Mouse (Mus musculus) small intestine, adult 2 months (tissue): ENCODE measurements at regions not wholly inside any gene's neighbourhood (a gene's known extent, or its start where the extent isn't known, plus 50 kb on each side); places are given as distances from the start of the nearest gene placed in this dataset.

ENCODE experiments used
- CTCF ChIP-seq: fragments of 200-500 bp; IDR thresholded peaks from 2 replicates; pipeline ENCODE4 v1.5.1; 2012; ENCODE audit warnings: low read depth, mild to moderate bottlenecking, control low read depth, inconsistent platforms, low read length, moderate library complexity, mixed read lengths; ENCODE audit not compliant: insufficient replicate concordance, insufficient read length; ENCODE audit errors: extremely low read depth
- POLR2A ChIP-seq: fragments of 200-500 bp; IDR thresholded peaks from 2 replicates; pipeline ENCODE4 v1.6.1; 2012; ENCODE audit warnings: low read depth, mild to moderate bottlenecking, control low read depth, inconsistent platforms, low read length, moderate library complexity

- TF ChIP-seq CTCF (no peak), POLR2A (no peak)
Measured at GRCm38 (mm10) chr13:34465456-34465855, 120.5 kb upstream of the Slc22a23 start.
